Mouse (Mus musculus) CD4-positive helper T cell, adult 2 months (primary cell): ENCODE measurements around the gene Gpr35.
"Not testable (repeated sequence)": the region's sequence is repeated elsewhere in the genome, so short reads cannot be mapped to it uniquely, and the experiment has no call there.

Experiments
- DNase-seq: peaks from one replicate; pipeline ENCODE4 v3.0.0-alpha.2; 2012; ENCODE audit warnings: low read depth, missing footprints, low spot score

The Gpr35 gene

DNA sequence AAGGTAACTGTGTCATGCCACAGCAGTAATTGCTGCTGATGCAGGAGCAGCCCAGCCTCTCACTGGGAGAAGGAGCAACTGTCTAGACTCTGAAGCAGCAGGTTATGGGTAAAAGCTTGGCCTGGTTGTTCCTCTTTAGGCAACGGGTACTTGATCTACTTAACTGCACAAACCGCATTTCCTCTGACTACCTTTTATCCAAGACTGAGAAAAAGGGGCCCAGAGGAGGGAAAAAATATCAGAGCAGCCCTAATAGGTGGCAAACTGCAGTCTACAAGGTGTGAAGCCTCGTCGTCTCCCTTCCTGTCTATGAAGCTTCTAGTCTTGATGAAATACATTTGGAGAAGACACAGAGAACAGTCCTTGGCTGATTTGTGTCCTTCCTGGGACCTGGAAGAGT lies 17.1 kb upstream of the Gpr35 start:
- DNase-seq, result no peak

DNA sequence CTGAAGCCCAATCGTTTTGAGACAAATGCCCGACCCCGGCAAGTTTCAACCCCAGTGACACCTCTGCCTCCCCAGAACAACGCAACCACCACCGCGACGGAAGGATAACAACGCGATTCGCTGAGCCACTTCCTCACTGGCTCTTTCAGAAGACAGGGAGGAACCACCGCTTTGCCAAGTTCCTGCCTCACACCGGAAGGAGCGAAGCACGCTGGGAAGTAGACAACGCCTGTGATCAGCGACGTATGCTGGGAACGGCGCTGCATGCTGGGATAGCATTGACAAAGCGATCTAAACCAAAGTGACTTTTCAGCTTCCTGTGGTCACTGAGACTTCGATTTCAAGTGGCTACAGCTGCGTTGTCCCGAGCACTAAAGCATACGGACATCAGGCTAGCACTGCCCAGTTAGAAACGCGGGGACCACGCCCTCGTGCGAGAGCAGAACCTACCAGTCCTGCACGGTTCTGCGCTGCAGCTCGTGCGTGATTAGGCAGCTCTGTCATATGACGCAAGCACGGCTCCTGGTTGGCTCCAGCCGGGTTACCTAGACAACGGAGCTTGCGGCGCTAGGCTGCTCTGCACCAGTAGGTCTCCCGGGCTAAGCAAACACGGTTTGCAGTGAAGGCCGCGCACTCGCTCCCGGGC lies 16.4 kb upstream of the Gpr35 start, which contains the start of gene Capn10:
Gene Capn10, plus strand, starts transcription at position 195 of the 646 bp plus-strand sequence.
- peak; percentile 98 for DNase-seq

DNA sequence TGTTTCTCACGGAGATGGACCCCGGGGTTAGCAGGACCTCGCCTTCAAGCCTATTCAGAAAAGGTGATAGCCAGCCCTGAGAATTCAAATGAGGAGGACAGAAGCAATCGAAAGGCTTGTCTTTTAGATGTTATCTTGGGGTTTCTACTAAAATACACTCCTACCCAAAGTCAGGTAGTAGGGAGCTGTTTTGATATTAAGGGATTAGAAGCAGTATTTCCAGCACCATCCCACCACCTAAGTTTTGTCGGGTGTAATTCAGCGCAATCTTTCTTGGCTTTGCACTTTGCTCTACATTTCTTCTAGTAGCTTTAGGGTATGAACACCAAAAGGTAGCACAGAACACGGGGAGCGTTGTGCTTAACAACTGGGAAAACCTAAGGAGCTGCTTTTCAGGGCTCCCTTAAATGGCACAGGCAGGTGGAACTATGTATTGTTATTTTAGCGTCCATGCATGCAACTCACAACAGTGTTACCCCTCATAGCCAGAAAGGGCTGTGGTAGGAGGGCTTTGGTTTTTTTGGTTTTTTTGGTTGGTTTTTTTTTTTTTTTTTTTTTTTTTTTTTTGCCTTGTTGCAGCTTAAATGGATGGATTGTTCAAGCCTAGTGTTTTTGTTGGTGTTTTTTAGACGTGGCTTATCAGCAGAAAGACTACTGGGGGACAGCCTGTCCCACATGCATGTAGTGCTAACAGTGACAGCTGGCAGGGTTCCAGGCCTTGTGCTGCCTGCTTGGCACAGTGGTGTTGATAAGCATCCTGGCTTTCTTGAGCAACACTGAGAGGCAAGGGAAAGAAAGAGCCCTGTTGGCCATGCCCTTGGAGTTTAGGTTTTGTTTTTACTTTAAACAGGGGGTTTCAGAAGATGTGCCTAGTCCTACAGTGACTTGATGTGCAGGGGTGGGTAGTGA lies 15.4 kb upstream of the Gpr35 start:
- DNase-seq, result no peak

DNA sequence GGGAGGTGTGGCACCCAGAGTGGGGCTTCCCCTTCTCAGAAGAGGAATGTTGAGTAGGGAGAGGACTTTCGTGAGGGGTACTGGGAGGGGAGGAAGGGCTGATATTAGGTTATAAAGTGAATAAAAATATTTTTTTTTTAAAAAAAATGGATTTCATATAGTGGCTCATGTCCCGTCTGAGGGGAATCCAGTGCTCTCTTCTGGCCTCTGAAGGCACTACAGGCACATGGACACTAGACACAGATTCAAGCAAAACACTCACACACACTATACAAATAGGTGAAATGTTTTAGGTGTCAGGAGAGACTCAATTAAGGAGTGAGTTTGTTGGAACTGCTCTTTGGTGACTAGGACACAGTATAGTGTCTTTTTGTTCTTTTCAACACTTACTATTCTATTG lies 14.7 kb upstream of the Gpr35 start:
- DNase-seq, result no peak

DNA sequence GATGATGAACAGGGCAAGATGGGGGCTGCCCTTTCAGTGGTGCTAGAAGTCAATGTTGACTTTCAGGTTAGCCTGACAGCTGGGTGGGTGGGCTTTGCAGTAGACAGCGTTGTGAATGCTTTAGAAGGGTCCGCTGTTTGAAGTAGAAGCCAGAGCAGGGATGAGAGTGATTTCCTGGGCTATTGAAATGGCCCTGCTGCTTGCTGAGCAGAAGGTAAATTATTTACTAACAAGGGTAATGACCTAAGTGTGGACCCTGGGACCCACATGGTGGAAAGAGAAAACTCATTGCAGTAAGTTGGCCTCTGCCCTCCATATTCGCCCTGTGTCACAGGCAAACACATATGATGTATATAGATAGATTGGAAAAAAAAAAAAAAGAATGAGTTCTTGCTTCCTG lies 14.2 kb upstream of the Gpr35 start:
- no peak for DNase-seq

DNA sequence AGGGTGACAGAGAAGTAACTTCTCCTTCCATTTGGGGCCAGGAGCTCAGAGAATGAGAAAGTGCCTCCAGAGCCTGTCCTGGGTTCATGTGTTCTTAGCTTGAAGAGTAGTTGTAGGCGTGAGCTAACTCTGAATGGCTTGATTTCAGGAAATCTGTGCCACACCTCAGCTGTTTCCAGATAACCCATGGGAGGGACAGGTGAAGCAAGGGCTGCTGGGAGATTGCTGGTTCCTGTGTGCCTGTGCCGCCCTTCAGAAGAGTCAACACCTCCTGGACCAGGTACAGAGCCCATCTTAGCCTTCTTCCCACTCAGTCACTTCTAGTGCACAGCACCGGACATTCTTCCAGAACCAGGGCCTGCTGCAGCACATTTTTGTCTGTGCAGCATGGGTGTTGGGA lies 12.9 kb upstream of the Gpr35 start:
- DNase-seq, result no peak

DNA sequence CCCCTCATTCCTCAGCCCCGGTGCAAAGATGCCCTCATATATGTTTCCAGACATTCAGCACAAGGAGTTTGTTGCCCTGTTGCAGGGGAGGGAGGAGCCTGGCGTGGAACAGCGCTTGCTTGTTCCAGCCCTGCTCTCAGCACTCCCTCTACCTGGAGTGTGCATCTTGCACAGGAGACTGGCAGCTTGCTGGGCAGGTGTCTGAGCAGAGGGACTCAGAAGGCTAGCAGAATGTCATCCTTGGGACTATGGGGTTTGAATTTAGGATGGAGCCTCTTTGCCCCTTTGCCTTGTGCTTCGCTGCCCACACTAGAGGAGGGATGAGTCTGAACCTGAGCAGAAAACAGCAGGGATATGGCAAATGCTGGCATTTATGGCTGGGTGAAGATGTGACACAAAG lies 10.9 kb upstream of the Gpr35 start:
- DNase-seq, result no peak

DNA sequence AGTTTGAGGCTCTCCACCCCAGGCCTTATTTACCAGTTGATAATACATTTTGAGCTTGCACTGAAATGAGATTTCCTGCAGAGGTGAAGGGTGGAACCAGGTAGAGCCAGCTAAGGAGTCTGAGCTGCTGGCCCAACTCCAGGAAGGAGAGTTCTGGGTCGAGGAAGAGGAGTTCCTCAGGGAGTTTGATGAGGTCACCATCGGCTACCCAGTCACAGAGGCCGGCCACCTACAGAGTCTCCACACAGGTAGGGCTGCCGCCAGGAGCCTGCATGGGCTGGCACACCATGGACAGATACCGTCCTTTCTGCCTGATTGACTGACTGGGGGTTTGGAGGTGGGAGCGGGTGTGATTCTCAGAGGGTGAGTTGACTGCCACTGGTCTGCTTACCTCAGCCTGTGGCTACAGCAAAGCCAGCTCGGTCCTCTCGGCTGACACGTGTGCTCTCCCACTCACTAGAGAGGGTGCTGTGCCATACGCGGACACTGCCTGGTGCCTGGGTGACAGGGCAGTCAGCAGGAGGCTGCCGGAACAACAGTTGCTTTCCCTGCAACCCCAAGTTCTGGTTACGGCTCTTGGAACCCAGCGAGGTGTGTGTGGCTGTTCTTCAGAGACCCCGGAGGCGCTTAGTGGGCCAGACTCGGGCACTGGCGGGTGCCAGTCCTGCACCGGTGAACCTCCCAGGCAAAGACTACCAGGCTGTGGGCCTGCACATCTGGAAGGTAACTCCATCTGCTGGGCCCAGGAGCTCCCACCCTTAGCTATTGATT lies 7.3 kb upstream of the Gpr35 start:
- DNase-seq, result no peak

DNA sequence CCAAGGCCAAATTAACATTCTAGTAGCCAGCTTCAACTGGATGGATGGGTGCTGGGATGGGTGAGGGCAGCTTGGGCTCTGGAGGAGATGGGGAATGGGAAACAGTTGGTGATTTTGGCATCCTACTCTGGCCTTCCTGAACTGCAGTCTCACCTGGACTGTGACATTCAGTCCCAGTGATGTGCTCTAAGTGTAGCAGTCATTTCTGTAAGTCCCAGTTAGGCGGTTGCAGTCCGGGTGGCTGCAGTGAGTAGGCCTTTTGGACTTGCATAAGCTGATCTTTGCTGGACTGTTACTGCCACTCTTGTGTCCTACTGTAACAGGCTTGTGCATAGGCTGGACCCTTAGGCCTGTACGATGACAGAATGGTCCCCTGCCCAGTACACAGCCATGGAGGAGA lies 2.7 kb upstream of the Gpr35 start:
- DNase-seq, result no peak

DNA sequence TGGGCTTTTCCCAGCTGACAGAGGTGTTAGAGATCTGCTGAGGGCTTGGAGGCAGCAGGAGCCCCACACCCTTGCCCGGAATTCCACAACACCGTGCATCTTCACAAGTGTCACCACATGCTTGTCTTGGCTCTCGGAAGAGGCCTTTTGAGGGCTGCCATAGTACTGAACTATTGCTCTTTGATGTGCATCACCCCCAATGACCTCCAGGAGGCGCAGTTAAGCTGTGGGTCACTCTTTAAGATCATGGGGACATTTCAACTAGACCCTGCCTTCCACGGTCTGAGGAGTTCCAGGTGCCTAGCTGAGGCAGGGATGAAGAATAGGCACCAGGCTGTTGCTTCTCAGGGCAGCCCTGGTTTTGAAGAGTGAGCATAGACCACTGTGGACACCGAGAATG lies 1.2 kb upstream of the Gpr35 start:
- no peak for DNase-seq

DNA sequence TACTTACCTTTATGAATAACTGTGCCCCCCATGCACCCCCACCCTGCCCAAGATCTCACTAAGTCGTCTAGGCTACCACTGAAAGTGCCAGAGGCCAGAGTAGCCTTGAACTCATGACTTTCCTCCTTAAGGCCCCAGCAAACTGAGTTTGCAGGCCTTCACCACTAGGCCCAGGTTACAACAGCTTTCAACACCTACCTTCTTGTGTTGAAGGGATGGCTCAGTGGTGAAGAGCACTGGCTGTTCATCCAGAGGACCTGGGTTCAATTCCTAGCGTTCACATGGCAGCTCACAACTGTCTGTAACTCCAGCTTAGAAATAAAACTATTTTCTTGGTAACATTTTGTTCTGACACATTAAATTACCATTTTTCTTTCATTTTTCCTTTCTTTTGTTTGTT lies 3.0 kb downstream of the Gpr35 start:
- no peak for DNase-seq

DNA sequence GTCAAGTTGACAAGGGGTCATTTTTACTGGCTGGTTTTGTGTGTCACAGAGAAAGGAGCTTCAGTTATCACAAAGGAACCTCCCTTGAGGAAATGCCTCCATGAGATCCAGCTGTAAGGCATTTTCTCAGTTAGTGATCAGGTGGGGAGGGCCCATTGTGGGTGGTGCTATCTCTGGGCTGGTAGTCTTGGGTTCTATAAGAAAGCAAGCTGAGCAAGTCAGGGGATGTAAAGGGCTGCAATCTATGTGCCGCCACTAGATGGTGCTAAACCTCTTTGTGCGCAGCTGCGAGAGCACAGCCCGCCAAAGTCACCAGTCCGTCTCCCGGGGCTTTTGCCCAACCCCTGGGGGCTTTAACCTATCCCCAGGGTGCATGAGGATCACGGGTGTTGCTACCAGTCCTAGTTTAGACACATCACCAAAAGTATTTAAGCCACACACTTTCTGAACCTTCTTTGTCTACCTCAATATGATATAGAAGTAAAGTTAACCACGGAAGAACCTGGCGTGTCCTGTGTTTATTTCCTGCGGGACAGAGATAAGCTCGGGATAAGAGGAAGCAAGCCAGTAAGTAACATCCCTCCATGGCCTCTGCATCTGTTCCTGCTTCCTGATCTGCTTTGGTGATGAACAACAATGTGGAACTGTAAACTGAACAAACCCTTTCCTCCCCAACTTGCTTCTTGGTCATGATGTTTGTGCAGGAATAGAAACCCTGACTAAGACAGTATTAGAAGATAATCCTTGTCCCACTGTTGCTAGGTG lies 6.1 kb downstream of the Gpr35 start:
- DNase-seq, result not testable (repeated sequence)

DNA sequence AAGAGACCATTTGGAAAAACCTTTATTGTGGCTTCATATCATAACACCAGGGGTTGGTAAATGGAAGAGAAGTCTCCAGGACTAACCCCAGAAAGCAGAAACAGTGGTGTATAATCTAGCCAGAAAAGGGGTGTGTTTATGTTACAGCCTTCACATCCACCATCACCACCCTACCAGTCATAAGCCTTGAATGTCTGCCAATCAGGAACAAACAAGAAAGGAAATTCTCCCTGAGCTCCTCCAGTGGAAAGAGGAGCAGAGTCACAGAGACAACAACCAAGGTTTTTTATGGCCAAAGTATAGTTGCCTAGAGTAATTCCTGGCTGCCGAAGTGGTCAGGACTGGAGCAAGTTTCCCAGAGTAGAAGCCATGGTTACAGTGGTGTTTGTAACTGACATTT lies 8.3 kb downstream of the Gpr35 start:
- DNase-seq, result no peak

DNA sequence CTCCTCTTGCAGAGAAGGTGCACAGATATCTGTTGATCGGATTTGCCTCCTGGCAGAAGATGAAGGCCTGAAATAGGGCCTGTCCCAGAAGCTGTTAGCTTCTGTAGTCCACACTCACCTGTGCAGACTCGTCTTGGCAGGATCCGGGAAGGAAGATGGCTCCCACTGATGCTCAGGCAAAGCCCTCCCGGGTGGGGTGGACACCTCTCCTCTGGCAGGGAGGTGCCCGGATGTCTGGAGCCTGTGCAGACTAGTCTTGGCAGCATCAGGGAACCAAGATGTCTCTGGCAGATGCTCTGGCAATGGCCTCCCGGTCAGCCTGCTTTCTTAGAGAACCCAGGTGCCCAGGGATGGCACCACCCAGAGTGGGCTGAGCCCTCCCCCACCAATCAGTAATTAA lies 20.1 kb downstream of the Gpr35 start:
- DNase-seq, result not testable (repeated sequence)

DNA sequence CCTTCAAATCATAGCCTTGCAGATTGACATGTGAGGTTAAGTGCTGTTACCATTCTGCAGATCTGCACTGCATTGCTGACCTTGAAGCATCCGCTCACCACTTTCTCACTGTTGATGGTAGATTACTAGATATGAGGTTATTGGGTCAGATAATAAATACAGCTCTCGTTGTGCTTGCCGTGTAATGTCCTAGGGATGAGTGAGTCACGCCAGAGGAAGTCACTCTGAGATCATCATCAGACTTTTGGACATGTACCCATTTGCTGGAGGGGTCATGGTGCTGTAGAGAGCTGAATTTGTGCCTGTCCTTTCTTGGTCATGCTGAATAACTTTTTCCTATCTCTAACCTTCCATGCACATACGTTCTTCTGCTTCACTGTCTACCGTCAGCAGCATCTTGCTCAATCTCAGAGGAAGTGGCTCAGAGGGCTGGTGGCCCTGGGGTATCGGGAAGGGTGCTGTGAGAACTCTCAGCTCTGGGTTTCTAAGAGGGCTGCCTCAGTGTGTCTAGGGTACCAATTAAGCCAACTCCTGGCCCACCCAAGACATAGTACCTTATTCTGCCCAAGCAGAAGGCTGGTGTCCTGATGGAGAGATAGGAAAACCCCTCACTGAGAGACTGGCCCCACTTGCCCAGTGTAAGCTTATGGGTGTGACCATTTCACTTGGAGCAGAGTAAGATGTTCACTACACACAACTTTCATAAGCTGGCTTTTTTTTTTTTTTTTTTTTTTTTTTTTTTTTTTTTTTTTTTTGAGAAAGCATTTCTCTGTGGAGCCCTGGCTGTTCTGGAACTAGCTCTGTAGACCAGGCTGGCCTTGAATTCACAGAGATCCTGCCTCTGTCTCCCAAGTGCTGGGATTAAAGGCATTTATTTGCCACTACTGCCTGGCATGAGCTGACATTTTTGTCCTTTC lies 21.5 kb downstream of the Gpr35 start:
- DNase-seq, result no peak

DNA sequence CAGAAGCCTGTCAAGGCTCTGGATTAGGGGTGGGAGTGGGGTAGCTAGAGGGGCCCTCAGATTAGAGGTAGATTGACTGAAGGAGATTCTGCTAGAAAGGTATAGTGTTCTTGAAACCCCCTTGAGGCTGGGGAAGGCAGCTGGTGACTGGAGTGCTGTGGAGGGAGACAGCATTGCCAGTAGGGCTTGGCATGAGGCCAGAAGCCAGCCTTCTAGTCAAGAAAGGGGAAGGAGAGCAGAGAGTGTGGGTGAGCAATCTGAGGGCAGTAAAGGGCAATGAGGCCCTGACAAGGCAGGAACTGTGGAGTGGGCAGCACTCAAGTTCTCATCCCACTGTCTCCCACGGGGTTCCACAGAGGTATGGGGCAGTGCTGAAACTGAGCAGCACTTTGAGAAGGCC lies 22.2 kb downstream of the Gpr35 start:
- no peak for DNase-seq

DNA sequence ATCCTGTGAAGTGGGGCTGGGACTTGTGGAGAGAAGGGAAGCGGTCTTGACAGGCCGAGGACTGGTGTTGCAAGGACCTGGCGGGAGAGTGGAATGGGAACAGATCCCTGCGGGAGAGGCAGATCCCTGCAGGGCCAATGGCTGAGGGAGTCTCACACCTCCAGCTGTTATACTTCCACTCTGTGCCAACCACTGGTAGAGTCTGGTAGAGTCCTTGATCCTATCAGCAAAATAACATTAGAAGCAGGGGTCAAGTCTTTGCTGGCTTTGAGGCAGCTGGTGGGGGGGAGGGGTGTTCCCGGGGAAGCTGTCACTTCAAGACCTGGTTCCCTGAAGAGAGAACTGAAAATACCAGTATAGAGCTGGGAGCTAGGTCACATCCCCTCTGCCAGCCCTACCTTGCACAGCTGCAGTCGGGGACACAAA lies 25.5 kb downstream of the Gpr35 start:
- no peak for DNase-seq

DNA sequence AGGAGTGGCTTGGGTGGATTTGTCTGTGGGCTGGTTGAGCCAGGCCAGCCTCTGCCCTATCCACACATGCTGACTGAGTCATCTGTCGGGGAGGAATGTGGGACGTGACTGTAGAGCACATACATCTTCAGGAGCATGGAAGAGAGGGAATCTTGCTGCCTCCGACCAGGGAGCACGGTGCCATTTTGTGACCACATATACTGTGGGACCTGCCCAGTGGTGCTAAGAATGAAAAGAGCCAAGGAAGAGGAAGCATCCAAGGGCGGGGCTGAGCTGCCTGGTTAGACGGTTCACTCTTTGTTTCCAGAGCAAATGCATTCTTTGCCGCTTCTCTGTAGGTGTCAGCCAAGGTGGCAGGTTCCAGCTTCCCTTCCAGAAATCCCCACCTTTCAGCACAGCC lies 28.0 kb downstream of the Gpr35 start:
- no peak for DNase-seq

DNA sequence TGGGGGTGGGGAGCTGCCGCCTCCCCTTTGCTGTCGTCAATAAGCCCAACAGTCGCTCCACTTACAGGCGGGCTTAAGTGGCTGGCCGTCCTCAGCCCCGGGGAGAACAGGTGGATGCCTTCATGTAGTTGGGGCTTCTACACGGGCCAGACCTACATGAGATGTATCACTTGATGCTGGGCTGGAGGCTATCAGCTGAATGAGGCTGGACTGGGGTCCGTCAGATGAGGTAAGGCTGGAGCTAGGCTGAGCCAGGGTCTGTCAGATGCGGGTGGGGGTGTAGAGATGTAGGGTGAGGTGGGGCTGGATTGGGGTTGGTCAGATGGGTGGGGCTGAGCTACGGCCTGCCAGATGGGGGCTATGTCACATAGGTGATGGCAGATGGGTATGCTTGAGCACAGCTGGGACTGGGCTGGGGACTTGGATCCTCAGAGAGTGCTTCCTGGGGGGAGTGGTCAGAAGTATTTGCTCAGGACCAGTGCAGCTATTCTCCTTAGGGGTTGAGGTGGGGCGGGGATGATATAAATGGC lies 28.5 kb downstream of the Gpr35 start:
- no peak for DNase-seq
